Mouse (Mus musculus) layer of hippocampus, adult 2 months (tissue): Measurements from ENCODE around the gene Entpd8. TPM values are rescaled to one million over a fixed set of nuclear protein-coding genes. Genes with fewer than 3 reads are reported as not detected.
A peak's percentile ranks its signal among the peaks of the same experiment; 100 is the strongest.

Source experiments
- DNase-seq, 2 experiments: peaks; one replicate each; pipeline ENCODE4 v3.0.0; 2022; ENCODE audit warnings: low spot score in 2 of 2
- H3K27ac ChIP-seq: fragments of 200-600 bp; 2 replicates; pipeline ENCODE4 v1.8.1; 2022
- H3K4me3 ChIP-seq: fragments of 200-600 bp; 2 replicates; pipeline ENCODE4 v1.8.1; 2022; ENCODE audit warnings: mild to moderate bottlenecking
- CTCF ChIP-seq: fragments of 200-600 bp; conservative IDR thresholded peaks from 2 replicates; pipeline ENCODE4 v1.8.1; 2022; ENCODE audit warnings: antibody characterized with exemption, mild to moderate bottlenecking, moderate library complexity
- total RNA-seq, 2 experiments: library from RNA; stranded (reverse); gene quantifications; 2 replicates each; pipeline ENCODE4 v1.2.3; 2021

Entpd8 gene
- total RNA-seq, 2 experiments from 2014 or later, result not detected

DNA sequence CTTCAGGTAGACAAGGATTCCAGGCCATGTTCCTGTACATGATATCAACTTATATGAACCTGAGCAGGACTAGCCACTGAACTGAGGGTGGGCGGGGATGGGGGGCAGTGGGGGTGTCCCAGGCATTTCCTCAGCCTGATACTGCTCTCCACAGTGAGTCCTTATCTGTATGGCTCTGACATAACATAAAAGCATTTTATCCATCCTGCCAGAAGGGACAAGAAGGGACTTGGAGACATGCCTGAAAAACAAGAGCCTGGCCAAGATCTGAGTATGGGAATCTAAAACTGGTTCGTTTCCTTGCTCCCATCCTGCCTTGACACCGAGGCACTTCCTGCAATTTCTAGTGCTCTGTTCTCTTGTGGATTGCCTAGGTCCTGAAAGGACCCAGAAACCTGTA, 25.9 kb downstream of the Entpd8 start:
- TF ChIP-seq CTCF, result no peak
- H3K4me3 ChIP-seq, result no peak overlapping the region
- DNase-seq, result no peak
- H3K27ac ChIP-seq, result no peak overlapping the region

DNA sequence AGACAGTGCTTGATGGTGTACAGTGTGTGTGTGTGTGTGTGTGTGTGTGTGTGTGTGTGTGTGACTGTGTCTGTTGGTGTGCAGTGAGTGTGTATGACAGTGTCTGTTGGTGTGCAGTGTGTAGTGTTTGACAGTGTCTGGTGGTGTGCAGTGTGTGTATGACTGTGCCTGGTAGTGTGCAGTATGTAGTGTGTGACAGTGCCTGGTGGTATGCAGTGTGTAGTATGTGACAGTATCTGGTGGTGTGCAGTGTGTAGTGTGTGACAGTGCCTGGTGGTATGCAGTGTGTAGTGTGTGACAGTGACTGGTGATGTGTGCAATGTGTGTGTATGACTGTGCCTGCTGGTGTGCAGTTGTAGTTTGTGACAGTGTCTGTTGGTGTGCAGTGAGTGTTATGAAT, 29.4 kb downstream of the Entpd8 start:
- Histone ChIP-seq H3K27ac (no peak overlapping the region), H3K4me3 (no peak overlapping the region)
- no peak for TF ChIP-seq CTCF
- no peak for DNase-seq

DNA sequence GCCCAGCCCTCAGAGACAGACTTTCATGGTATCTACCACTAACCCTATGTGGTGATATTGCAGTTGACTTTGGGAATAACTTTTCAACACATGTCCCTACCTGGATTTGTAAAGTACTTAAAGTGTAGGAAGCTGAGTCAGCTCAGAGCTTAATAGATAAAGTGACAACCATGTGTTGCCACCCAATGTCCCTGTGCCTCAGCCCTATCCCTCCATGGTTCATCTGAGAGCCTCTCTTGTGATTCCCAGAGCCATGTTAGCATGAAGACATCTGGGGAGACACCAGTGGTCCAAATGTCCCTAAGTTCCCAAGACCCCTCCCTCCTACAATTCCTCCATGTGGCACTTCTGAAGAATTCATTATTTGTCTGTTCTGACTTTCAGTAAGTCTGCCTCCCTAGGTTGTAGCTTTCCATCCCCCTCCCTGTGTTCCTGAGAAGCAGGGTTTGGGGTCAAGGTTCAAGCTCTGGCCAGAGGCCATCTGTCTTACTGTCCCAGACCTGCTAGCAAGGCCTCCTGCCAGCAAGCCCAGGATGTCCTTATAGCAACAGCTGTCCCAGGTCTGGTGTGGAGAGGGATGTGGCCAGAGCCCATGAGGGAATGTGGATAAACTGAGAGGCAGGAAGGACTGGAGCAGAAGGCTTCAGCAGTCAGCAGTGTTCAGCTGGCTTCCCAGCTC, 30.5 kb downstream of the Entpd8 start:
- TF ChIP-seq CTCF, result no peak
- H3K27ac ChIP-seq, result 0 out of 2 replicates have a peak overlapping the region, but pooled peaks have one; percentile 5
- H3K4me3 ChIP-seq, result no peak overlapping the region
- no peak for DNase-seq

DNA sequence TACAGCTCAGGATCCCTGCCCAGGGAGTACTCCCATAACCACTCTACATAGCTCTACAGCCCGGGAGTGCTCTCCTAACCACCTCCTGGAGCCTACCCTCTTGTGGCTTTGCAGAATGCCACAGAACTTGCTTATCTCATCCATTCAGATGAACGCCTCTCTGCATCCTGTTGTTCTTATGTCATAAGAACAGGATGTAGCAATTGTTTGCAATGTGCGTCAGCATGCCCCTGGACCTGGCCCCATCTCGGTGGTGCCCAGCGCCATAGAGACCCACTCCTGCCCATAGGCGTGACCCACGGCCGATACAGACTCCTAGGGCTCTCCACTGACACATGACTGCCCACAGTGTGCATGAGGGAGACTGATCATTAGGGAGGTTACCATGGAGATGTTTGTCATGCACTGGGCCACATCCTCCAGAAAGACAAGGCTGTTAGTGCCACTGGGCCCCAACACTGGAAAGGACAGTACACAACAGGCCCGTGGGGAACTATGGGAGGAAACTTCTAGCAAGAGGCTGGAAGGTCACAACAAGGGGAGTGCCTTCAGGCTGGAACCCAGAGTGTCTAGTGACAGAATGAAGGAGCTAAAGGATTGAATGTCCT, 31.2 kb downstream of the Entpd8 start:
- no peak for TF ChIP-seq CTCF
- no peak for DNase-seq
- H3K4me3 ChIP-seq, result no peak overlapping the region
- 0 out of 2 replicates have a peak overlapping the region, but pooled peaks have one; percentile 5 for H3K27ac ChIP-seq

DNA sequence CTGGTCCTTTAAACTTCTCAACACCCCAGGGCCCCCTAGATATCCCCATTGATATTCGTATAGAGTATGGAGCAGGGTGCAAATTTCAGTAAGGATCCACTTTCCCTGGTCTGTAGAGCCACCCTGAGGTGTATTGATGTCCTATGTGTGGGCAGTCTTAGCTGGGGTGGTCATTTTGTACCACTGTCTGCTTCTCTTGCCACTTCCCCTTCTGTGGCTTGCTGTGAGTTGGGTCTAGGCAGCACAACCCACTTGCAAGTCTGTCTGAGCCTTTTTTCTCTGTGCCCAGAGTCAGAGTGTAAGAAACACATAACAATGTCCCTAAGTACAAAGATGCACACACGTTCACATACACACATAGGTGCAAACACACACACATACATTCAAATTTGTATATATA, 34.2 kb downstream of the Entpd8 start:
- Histone ChIP-seq H3K27ac (no peak overlapping the region), H3K4me3 (no peak overlapping the region)
- no peak for TF ChIP-seq CTCF
- no peak for DNase-seq

DNA sequence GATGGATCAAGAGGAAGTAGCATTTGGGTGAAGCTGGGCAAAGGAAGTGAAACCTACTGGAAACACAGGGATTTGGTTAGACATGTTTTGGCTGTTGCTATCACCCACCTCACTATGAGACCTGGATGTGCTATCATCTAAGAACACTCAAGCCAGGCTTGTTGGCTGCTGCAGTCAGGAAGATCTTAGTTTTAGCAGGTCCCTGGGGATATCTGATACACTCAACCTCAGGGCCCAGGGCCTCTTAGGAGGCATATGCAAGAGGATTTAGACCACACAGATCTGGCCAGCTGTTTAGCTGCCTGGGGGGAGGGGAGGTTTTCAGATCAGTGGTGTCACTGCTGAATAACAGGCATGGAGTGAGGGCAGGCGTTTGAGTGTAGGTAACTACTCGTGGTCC, 35.3 kb downstream of the Entpd8 start:
- TF ChIP-seq CTCF, result no peak
- no peak overlapping the region for H3K4me3 ChIP-seq
- no peak overlapping the region for H3K27ac ChIP-seq
- DNase-seq, result no peak

DNA sequence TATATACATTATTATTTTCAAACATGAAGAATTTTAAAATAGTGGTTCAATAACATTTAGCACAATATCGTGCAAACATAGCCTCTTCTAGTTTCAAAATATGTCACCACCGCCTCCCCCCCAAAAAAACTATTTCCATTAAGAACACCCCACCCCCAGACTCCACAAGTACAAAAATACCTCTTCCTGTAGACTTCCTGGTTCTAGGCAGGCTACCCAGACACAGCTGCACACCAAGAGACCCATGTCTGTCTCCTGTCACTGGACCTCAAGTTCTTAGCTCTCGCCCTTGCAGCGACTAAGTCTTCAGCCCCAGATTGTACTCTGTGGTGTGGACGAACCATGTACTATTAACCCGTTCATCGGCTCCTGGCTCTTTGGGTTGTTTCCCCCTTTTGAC, 40.9 kb downstream of the Entpd8 start:
- TF ChIP-seq CTCF, result no peak
- H3K4me3 ChIP-seq, result no peak overlapping the region
- no peak overlapping the region for H3K27ac ChIP-seq
- DNase-seq, result no peak

DNA sequence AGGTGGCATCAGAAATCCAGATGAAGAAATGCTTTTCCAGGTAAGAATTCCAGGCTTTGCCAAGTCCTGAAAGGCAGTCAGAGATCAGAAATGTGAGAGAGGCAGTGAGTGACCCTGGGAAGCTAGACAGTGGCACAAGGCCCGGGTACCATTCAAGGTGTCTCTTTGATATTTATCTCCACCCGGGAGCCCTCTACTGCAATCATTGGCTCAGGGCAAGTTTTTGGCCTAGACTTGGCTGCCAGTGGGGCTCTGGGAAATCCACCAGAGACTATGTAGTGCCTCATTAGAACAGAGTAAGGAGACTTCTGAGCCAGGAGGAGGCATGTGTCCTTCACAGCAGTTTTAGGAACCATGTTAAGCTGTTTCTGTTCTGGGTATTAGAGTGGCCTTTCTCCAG, 42.6 kb downstream of the Entpd8 start:
- Histone ChIP-seq H3K27ac (no peak overlapping the region), H3K4me3 (no peak overlapping the region)
- no peak for TF ChIP-seq CTCF
- no peak for DNase-seq

DNA sequence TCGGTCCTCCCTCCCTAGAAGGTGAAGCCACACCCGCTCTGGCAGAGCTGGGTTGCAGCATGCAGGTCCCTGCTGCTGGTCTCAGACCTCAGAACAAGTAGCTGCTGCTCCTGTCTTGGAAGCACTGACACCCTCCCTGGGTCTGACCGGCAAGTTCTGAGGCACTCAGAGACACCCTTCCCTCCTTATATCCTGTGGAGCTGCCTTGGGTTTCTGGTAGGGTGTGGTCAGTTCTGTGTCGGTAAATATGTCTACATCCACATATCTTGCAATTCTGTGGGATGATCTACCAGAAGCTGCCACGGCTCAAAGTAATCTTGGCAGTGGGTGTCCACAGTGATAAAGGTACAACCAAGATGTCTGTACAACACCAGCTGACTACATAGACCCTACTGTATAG, 43.4 kb downstream of the Entpd8 start:
- no peak for DNase-seq
- Histone ChIP-seq H3K4me3 (no peak overlapping the region), H3K27ac (no peak overlapping the region)
- TF ChIP-seq CTCF, result no peak

DNA sequence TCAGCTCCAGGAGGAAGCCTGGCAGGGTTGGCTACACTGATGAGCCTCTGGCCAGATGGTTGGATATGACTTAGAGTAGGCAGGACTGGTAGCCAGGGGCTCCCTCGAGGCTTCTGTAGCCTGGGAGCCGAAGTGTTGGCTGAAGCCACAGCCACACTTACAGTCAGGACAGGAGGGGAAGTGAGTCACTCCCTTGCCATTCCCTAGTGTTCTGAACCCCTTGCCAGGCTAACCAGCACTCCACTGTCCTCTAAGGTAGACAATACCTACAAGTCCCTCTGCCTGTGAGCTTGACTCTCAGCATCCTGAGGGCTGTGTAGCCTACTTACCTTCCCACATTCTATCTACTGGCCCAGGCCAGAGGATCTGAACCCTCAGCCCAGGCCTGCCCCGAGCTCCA, 44.3 kb downstream of the Entpd8 start:
- H3K27ac ChIP-seq, result no peak overlapping the region
- DNase-seq, result no peak
- no peak for TF ChIP-seq CTCF
- no peak overlapping the region for H3K4me3 ChIP-seq

DNA sequence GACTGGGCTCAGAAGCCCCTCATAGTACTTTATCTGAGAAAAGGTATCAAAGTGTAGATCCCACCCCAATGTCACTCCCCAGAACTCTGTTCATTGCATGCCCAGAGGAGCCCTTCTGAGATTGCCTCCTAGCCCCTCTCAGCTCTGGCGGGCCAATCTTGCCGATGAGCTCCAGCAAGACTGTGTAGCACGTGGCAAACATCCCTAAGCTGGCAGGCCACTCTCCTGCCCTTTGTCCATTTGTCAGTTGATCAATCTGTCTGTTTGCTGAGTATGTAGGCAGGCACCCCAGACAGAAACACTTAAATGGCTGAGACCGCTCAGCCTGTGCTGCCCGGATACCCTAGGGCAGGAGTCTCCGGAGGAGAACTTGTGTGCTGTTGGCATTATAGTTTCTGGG, 45.0 kb downstream of the Entpd8 start:
- no peak for DNase-seq
- no peak overlapping the region for H3K27ac ChIP-seq
- no peak for TF ChIP-seq CTCF
- H3K4me3 ChIP-seq, result no peak overlapping the region

DNA sequence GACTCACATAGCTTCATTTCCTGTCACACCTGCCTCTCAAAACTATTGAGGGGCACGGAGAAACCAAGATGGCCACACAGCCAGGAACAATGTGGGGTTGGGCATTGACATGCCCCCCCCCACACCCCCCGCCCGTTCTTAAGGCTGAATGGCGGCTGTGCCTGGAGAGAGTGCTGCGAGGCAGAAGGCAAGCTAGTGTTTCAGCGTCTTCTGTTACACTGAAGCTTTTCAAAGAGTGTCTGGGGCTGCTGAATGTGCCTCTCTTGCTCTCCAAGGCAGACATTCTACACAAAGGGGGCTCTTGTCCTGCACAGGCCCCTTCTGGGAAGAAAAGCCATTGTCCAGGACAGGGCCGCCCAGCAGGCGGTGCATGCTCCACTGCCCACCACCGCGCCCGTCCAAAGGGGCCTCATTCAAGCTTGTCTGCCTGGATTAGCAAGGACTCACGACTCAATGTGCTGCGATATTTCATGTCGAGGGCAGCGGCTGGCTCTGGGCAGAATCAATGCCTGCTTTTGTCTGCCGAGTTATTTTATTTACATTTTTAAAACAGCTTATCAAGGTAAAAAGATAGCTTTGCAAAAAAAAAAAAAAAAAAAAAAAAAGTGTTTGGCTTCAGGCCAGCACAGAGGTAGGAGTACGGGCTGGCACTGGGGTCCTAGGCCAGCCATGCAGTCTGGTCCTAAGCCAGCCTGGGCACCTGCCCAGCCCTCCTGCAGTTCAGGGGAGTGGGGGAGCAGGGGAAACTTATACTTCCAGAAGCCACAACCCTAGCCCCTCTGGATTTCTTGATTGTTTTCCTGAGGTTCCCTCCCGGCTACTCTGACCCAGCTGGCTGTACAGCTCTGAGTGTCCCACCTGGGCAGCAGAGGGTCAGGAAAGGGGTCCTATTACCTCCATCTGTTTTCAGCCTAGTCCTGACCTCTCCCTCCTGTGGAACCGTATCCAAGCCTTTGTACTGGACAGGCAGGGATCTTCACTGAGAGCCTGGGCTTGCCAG, 46.2 kb downstream of the Entpd8 start:
- Histone ChIP-seq H3K27ac (0 out of 2 replicates have a peak overlapping the region, but pooled peaks have one; percentile 14), H3K4me3 (no peak overlapping the region)
- peak; percentile 26 to 33 for DNase-seq
- peak; percentile 36 for TF ChIP-seq CTCF

DNA sequence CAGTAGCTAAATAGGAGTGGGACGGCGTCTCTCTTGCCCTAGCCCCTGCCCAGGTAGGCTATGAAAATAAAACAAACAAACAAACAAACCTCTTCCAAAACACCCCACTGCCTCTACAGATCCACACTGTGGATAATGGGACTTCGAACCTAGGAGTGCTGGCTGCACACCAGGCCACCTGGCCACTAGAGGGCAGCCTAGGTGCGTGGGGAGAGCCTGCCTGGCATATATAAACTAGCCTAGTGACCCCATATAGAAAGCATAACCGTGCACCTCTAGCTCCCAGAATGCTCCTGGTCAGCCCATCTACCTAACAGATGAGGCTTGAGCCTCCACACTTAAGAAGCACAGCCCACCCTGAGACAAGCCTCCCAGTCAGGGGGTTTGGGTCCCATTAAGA, 47.1 kb downstream of the Entpd8 start:
- DNase-seq, result peak in 1 of 2 experiments; percentile 32
- no peak overlapping the region for H3K27ac ChIP-seq
- peak; percentile 85 for TF ChIP-seq CTCF
- H3K4me3 ChIP-seq, result no peak overlapping the region
